27 mouse cellular contexts compared by ENCODE assay signal in the genomic region with DNA sequence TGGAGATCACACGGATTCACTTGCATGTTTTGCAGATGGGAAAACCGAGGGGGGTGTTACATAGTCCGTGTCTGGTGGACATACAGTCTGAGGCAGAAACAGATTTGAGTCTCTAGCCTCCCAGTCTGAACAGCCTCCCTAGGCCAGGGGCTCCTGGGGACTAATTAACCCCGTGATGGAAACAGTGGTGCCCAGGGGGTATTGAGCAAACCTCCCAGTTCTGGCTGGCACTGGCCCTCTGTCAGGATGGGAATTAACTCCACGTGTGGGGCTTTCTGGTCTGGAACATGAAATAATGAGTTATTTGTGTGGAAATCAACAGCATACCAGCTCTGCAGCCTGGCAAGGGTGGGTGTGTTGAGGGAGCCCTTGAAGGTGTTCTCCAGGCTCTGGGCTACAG.
DNase-seq lines count a peak whose midpoint lies in the region; ATAC-seq and TF ChIP-seq lines count a peak whose summit lies in the region.
"Had no signal": no experiment of that assay in that cellular context is flagged by ENCODE, and none has a peak within 500 bp of the region (broad histone marks: within the 10 kb centered on the region; RNA-seq: fewer than 3 reads in every experiment).

No protein-coding gene starts in this region.

- 0 out of 2 replicates have a peak, but pooled peaks cover 4% of the 10 kb centered on the region for H3K4me1 ChIP-seq in hindbrain, embryonic 10.5 days (replicated peaks)
- H3K4me1 ChIP-seq in hindbrain, embryonic 14.5 days (replicated peaks; ENCODE audit: control insufficient read depth, insufficient read depth, low read length) = no peaks in the 10 kb centered on the region
- H3K4me1 ChIP-seq in stomach, postnatal 0 days (replicated peaks; ENCODE audit: control insufficient read depth, insufficient read depth) = no peaks in the 10 kb centered on the region
- H3K4me1 ChIP-seq: embryonic facial prominence, embryonic 12.5 days; heart, embryonic 10.5 days; heart, embryonic 15.5 days; hindbrain, embryonic 13.5 days; liver, embryonic 13.5 days had no signal

- H3K27me3 ChIP-seq in hindbrain, embryonic 10.5 days (ENCODE audit: insufficient read depth, poor library complexity, severe bottlenecking) = 0 out of 2 replicates have a peak, but pooled peaks cover 9% of the 10 kb centered on the region
- H3K27me3 ChIP-seq in hindbrain, embryonic 14.5 days (ENCODE audit: control insufficient read depth, insufficient read depth, low read length) = no peaks in the 10 kb centered on the region
- no peaks in the 10 kb centered on the region for H3K27me3 ChIP-seq in stomach, postnatal 0 days (ENCODE audit: control insufficient read depth, insufficient read depth, low read length)
- H3K27me3 ChIP-seq: embryonic facial prominence, embryonic 12.5 days; liver, embryonic 13.5 days had no signal

- no peak for ATAC-seq in hindbrain, embryonic 14.5 days (ENCODE audit: low FRiP score)
- ATAC-seq in stomach, postnatal 0 days (ENCODE audit: low FRiP score, low TSS enrichment) = no peak
- ATAC-seq: activated CD4-positive, CD25-positive, alpha-beta regulatory T cell, adult 4 months; CD4-positive, CD25-positive, alpha-beta regulatory T cell, adult 4 months; forebrain, postnatal 0 days; intestine, postnatal 0 days had no signal

- TF ChIP-seq CTCF in stomach, postnatal 0 days (IDR thresholded peaks at IDR 0.05; ENCODE audit: low read depth) = no peak

- no peak overlapping the region for H3K4me3 ChIP-seq in hindbrain, embryonic 10.5 days
- no peak overlapping the region for H3K4me3 ChIP-seq in hindbrain, embryonic 14.5 days (replicated peaks; ENCODE audit: low read length)
- no peak overlapping the region for H3K4me3 ChIP-seq in stomach, postnatal 0 days (ENCODE audit: low read depth, low read length)
- H3K4me3 ChIP-seq: embryonic facial prominence, embryonic 12.5 days; heart, embryonic 10.5 days; heart, embryonic 15.5 days; hindbrain, embryonic 13.5 days; liver, embryonic 13.5 days had no signal

- H3K4me2 ChIP-seq in hindbrain, embryonic 14.5 days (replicated peaks) = no peak overlapping the region
- H3K4me2 ChIP-seq in stomach, postnatal 0 days (replicated peaks; ENCODE audit: low read depth) = no peak overlapping the region
- H3K4me2 ChIP-seq: embryonic facial prominence, embryonic 12.5 days; heart, embryonic 15.5 days; hindbrain, embryonic 13.5 days; liver, embryonic 13.5 days had no signal

- WGBS in hindbrain, embryonic 10.5 days = 66% methylated on average over 5 of the region's 5 CpGs
- 51% methylated on average over 5 of the region's 5 CpGs for WGBS in hindbrain, embryonic 14.5 days
- 61% methylated on average over 5 of the region's 5 CpGs for WGBS in stomach, postnatal 0 days

- H3K27ac ChIP-seq in hindbrain, embryonic 10.5 days = 0 out of 2 replicates have a peak overlapping the region, but pooled peaks have one; percentile 12
- H3K27ac ChIP-seq in hindbrain, embryonic 14.5 days = no peak overlapping the region
- H3K27ac ChIP-seq in stomach, postnatal 0 days (replicated peaks) = no peak overlapping the region
- H3K27ac ChIP-seq: embryonic facial prominence, embryonic 12.5 days; heart, embryonic 10.5 days; heart, embryonic 15.5 days; hindbrain, embryonic 13.5 days; liver, embryonic 13.5 days; macrophage had no signal

- no peaks in the 10 kb centered on the region for H3K36me3 ChIP-seq in hindbrain, embryonic 10.5 days
- no peaks in the 10 kb centered on the region for H3K36me3 ChIP-seq in hindbrain, embryonic 14.5 days (replicated peaks; ENCODE audit: control insufficient read depth, insufficient read depth)
- no peaks in the 10 kb centered on the region for H3K36me3 ChIP-seq in stomach, postnatal 0 days (ENCODE audit: control insufficient read depth, insufficient read depth, low read length)
- H3K36me3 ChIP-seq: embryonic facial prominence, embryonic 12.5 days; heart, embryonic 10.5 days; heart, embryonic 15.5 days; hindbrain, embryonic 13.5 days; liver, embryonic 13.5 days had no signal

- peak; percentile 10 for DNase-seq in adrenal gland, postnatal 25 days
- no peak for DNase-seq in adrenal gland, adult 18-20 months (ENCODE audit: low spot score in 2 of 2)
- no peak for DNase-seq in hindbrain, embryonic 10.5 days (ENCODE audit: low spot score)
- no peak for DNase-seq in hindbrain, embryonic 14.5 days (ENCODE audit: low spot score)
- peak; percentile 54 for DNase-seq in NIH3T3 (ENCODE audit: low read depth)
- DNase-seq in fibroblast of lung, adult 2 months (ENCODE audit: low read depth) = peak; percentile 60
- DNase-seq in stomach, postnatal 0 days (ENCODE audit: low spot score) = no peak
- no peak for DNase-seq in frontal cortex, postnatal 36 days (ENCODE audit: low spot score in 2 of 2)
- DNase-seq: cerebellum, adult 8-10 months; cerebellum, postnatal 25 days; forebrain, postnatal 0 days; gastrocnemius, postnatal 10 days; heart, postnatal 36 days; kidney, postnatal 14 days; layer of hippocampus, adult 9-11 months; liver, embryonic 13.5 days; lung, adult 18-20 months; lung, postnatal 10 days; thymus, postnatal 4 days had no signal

- H3K9me3 ChIP-seq in hindbrain, embryonic 10.5 days = no peaks in the 10 kb centered on the region
- H3K9me3 ChIP-seq in hindbrain, embryonic 14.5 days (ENCODE audit: control insufficient read depth, low read length) = no peaks in the 10 kb centered on the region
- H3K9me3 ChIP-seq in stomach, postnatal 0 days (ENCODE audit: control insufficient read depth, low read length) = no peaks in the 10 kb centered on the region
- H3K9me3 ChIP-seq: embryonic facial prominence, embryonic 12.5 days; heart, embryonic 10.5 days; heart, embryonic 15.5 days; hindbrain, embryonic 13.5 days; liver, embryonic 13.5 days had no signal

- no peak for TF ChIP-seq EP300 in stomach, postnatal 0 days (optimal IDR thresholded peaks at IDR 0.05)

- H3K9ac ChIP-seq in hindbrain, embryonic 14.5 days = no peak overlapping the region
- no peak overlapping the region for H3K9ac ChIP-seq in stomach, postnatal 0 days (ENCODE audit: low read length)
- H3K9ac ChIP-seq: embryonic facial prominence, embryonic 12.5 days; forebrain, postnatal 0 days; heart, embryonic 15.5 days; hindbrain, embryonic 13.5 days; liver, embryonic 13.5 days had no signal

Comparison
In these comparisons a context has a peak if more than half of its experiments do, and no peak if none do; other contexts are left out.
1. DNase-seq: peak in adrenal gland, postnatal 25 days (single experiment), NIH3T3 (single experiment) and fibroblast of lung, adult 2 months (single experiment); none in adrenal gland, adult 18-20 months (0 of 2), hindbrain, embryonic 10.5 days (single experiment), hindbrain, embryonic 14.5 days (single experiment), stomach, postnatal 0 days (single experiment) and frontal cortex, postnatal 36 days (0 of 2).